Mouse (Mus musculus) kidney, embryonic 15.5 days (tissue): ENCODE results near the gene Slc18a3. TPM values are rescaled to one million over a fixed set of nuclear protein-coding genes. Genes with fewer than 3 reads are reported as not detected.

Source experiments
- ATAC-seq: fragments of 200-750 bp; cut with Nextera tagmentation; replicated peaks from 2 replicates; pipeline ENCODE4 v1.8.0; 2017; ENCODE audit warnings: moderate TSS enrichment; ENCODE audit not compliant: low FRiP score
- H3K27ac ChIP-seq: fragments of 300-500 bp; sonication (generic); 2 replicates; pipeline ENCODE4 v1.5.1; 2015; ENCODE audit warnings: mild to moderate bottlenecking, inconsistent platforms
- H3K27me3 ChIP-seq: fragments of 300-500 bp; sonication (generic); 2 replicates; pipeline ENCODE4 v1.6.1; 2015; ENCODE audit warnings: inconsistent platforms
- H3K36me3 ChIP-seq: fragments of 300-500 bp; sonication (generic); 2 replicates; pipeline ENCODE4 v1.6.1; 2015; ENCODE audit warnings: inconsistent platforms
- H3K4me1 ChIP-seq: fragments of 300-500 bp; sonication (generic); 2 replicates; pipeline ENCODE4 v1.6.1; 2015; ENCODE audit warnings: inconsistent platforms
- H3K4me2 ChIP-seq: fragments of 300-500 bp; sonication (generic); 2 replicates; pipeline ENCODE4 v1.6.1; 2015; ENCODE audit warnings: moderate library complexity, mild to moderate bottlenecking, inconsistent platforms
- H3K4me3 ChIP-seq: fragments of 300-500 bp; sonication (generic); replicated peaks from 2 replicates; pipeline ENCODE4 v1.5.1; 2015; ENCODE audit warnings: mild to moderate bottlenecking, inconsistent platforms
- H3K9ac ChIP-seq: fragments of 300-500 bp; sonication (generic); 2 replicates; pipeline ENCODE4 v1.6.1; 2015; ENCODE audit warnings: mild to moderate bottlenecking, inconsistent platforms
- H3K9me3 ChIP-seq: fragments of 300-500 bp; sonication (generic); replicated peaks from 2 replicates; pipeline ENCODE4 v1.6.1; 2016; ENCODE audit warnings: inconsistent platforms
- WGBS: fragments of 180-500 bp; shearing (Covaris S2); methylation state at CpG from one replicate; pipeline ENCODE4 v1.1.7; 2015; ENCODE audit warnings: mixed read lengths; 5-methylcytosine and 5-hydroxymethylcytosine counted together
- polyA plus RNA-seq: library from polyadenylated mRNA; unstranded; fragments of >200 nt; fragmentation: Nextera tagmentation; extraction: Ambion mirVana; gene quantifications from 2 replicates; pipeline ENCODE4 v1.2.1, GENCODE M21; 2015

Gene Slc18a3
- polyA plus RNA-seq, result 0.36 TPM in 2 replicates

- peaks cover 34% of the 10 kb centered on the region for H3K4me1 ChIP-seq
- H3K9me3 ChIP-seq, result no peaks in the 10 kb centered on the region
- H3K4me3 ChIP-seq, result peak within 1 kb of the TSS; percentile 39
- WGBS, result under 1% methylated on average over 56 of the region's 70 CpGs
- H3K27ac ChIP-seq, result no peak within 1 kb of the TSS
- ATAC-seq, result no peak
- H3K4me2 ChIP-seq, result peak within 1 kb of the TSS; percentile 60
- no peaks in the 10 kb centered on the region for H3K36me3 ChIP-seq
- peaks cover 83% of the 10 kb centered on the region for H3K27me3 ChIP-seq
- H3K9ac ChIP-seq, result no peak within 1 kb of the TSS
These were observed at the start of gene Slc18a3 for GRCm38 (mm10) chr14:32464601-32465505. TSS of gene Slc18a3 (minus strand) at chr14:32464850.

GRCm38 (mm10) chr14:32513336-32514032 is 48.8 kb upstream of the Slc18a3 start, which contains the start of gene Ercc6:
TSS of gene Ercc6 (plus strand) at chr14:32513521.
- peak; percentile 96 for ATAC-seq
- Histone ChIP-seq H3K9me3 (no peaks in the 10 kb centered on the region), H3K4me3 (peak within 1 kb of the TSS; percentile 87), H3K27me3 (no peaks in the 10 kb centered on the region), H3K36me3 (peaks cover 20% of the 10 kb centered on the region), H3K9ac (peak within 1 kb of the TSS; percentile 59), H3K27ac (peak within 1 kb of the TSS; percentile 77), H3K4me1 (peaks cover 18% of the 10 kb centered on the region), H3K4me2 (peak within 1 kb of the TSS; percentile 90)
- WGBS, result under 1% methylated on average over 62 of the region's 62 CpGs

GRCm38 (mm10) chr14:32512912-32513311 is 48.3 kb upstream of the Slc18a3 start:
- Histone ChIP-seq H3K9ac (0 out of 2 replicates have a peak overlapping the region, but pooled peaks have one; percentile 59), H3K36me3 (peaks cover 17% of the 10 kb centered on the region), H3K9me3 (no peaks in the 10 kb centered on the region), H3K27me3 (no peaks in the 10 kb centered on the region), H3K4me1 (peaks cover 20% of the 10 kb centered on the region), H3K27ac (peak overlapping the region; percentile 77; the same call in 1 of the 2 replicates), H3K4me3 (peak overlapping the region; percentile 87), H3K4me2 (peak overlapping the region; percentile 90)
- WGBS, result 49% methylated on average over 9 of the region's 9 CpGs
- 0 out of 2 replicates have a peak, but pooled peaks have one; percentile 20 for ATAC-seq

- 79% methylated on average over 6 of the region's 6 CpGs for WGBS
These were observed 44.9 kb upstream of the Slc18a3 start for GRCm38 (mm10) chr14:32509443-32509961.

GRCm38 (mm10) chr14:32508105-32508835 is 43.6 kb upstream of the Slc18a3 start:
- H3K36me3 ChIP-seq, result no peaks in the 10 kb centered on the region
- 62% methylated on average over 10 of the region's 10 CpGs for WGBS
- H3K4me3 ChIP-seq, result no peak overlapping the region
- no peaks in the 10 kb centered on the region for H3K27me3 ChIP-seq
- H3K9me3 ChIP-seq, result no peaks in the 10 kb centered on the region
- ATAC-seq, result no peak
- no peak overlapping the region for H3K27ac ChIP-seq
- no peak overlapping the region for H3K9ac ChIP-seq
- H3K4me1 ChIP-seq, result peaks cover 7% of the 10 kb centered on the region
- no peak overlapping the region for H3K4me2 ChIP-seq

More at GRCm38 (mm10) chr14:32509443-32509961, 44.9 kb upstream of the Slc18a3 start:
- H3K4me3 ChIP-seq, result no peak overlapping the region
- no peaks in the 10 kb centered on the region for H3K27me3 ChIP-seq
- no peak overlapping the region for H3K27ac ChIP-seq
- peaks cover 13% of the 10 kb centered on the region for H3K4me1 ChIP-seq
- H3K4me2 ChIP-seq, result no peak overlapping the region
- no peaks in the 10 kb centered on the region for H3K9me3 ChIP-seq
- H3K9ac ChIP-seq, result no peak overlapping the region
- no peak for ATAC-seq
- no peaks in the 10 kb centered on the region for H3K36me3 ChIP-seq

- H3K4me1 ChIP-seq, result 0 out of 2 replicates have a peak, but pooled peaks cover 2% of the 10 kb centered on the region
- no peaks in the 10 kb centered on the region for H3K9me3 ChIP-seq
- no peaks in the 10 kb centered on the region for H3K36me3 ChIP-seq
- no peak overlapping the region for H3K27ac ChIP-seq
- no peak for ATAC-seq
- H3K9ac ChIP-seq, result no peak overlapping the region
- WGBS, result 86% methylated on average over 4 of the region's 4 CpGs
- no peak overlapping the region for H3K4me2 ChIP-seq
- no peak overlapping the region for H3K4me3 ChIP-seq
- H3K27me3 ChIP-seq, result no peaks in the 10 kb centered on the region
These were observed 42.6 kb upstream of the Slc18a3 start for GRCm38 (mm10) chr14:32507216-32507615.

- H3K9me3 ChIP-seq, result no peaks in the 10 kb centered on the region
- 0 out of 2 replicates have a peak, but pooled peaks cover 2% of the 10 kb centered on the region for H3K4me1 ChIP-seq
- no peak overlapping the region for H3K27ac ChIP-seq
- no peak overlapping the region for H3K9ac ChIP-seq
- ATAC-seq, result no peak
- H3K4me2 ChIP-seq, result no peak overlapping the region
- no peaks in the 10 kb centered on the region for H3K36me3 ChIP-seq
- no peak overlapping the region for H3K4me3 ChIP-seq
- no peaks in the 10 kb centered on the region for H3K27me3 ChIP-seq
- 86% methylated on average over 10 of the region's 10 CpGs for WGBS
These were observed 41.7 kb upstream of the Slc18a3 start for GRCm38 (mm10) chr14:32506329-32506728.

GRCm38 (mm10) chr14:32503897-32504296 is 39.2 kb upstream of the Slc18a3 start:
- H3K4me1 ChIP-seq, result 0 out of 2 replicates have a peak, but pooled peaks cover 2% of the 10 kb centered on the region
- 89% methylated on average over 1 of the region's 1 CpGs for WGBS
- H3K9me3 ChIP-seq, result no peaks in the 10 kb centered on the region

GRCm38 (mm10) chr14:32502764-32503688 is 38.4 kb upstream of the Slc18a3 start:
- H3K4me2 ChIP-seq, result no peak overlapping the region
- 64% methylated on average over 9 of the region's 9 CpGs for WGBS
- H3K27me3 ChIP-seq, result no peaks in the 10 kb centered on the region
- no peaks in the 10 kb centered on the region for H3K36me3 ChIP-seq
- no peak for ATAC-seq
- no peak overlapping the region for H3K9ac ChIP-seq
- no peak overlapping the region for H3K4me3 ChIP-seq
- H3K9me3 ChIP-seq, result no peaks in the 10 kb centered on the region
- no peak overlapping the region for H3K27ac ChIP-seq
- H3K4me1 ChIP-seq, result 0 out of 2 replicates have a peak, but pooled peaks cover under 1% of the 10 kb centered on the region

More at GRCm38 (mm10) chr14:32503897-32504296, 39.2 kb upstream of the Slc18a3 start:
- ATAC-seq, result no peak
- H3K4me3 ChIP-seq, result no peak overlapping the region
- H3K27ac ChIP-seq, result no peak overlapping the region
- no peak overlapping the region for H3K9ac ChIP-seq
- H3K4me2 ChIP-seq, result no peak overlapping the region
- no peaks in the 10 kb centered on the region for H3K36me3 ChIP-seq
- H3K27me3 ChIP-seq, result no peaks in the 10 kb centered on the region

- no peaks in the 10 kb centered on the region for H3K36me3 ChIP-seq
- 65% methylated on average over 2 of the region's 2 CpGs for WGBS
- H3K4me3 ChIP-seq, result no peak overlapping the region
- no peak overlapping the region for H3K27ac ChIP-seq
- H3K4me1 ChIP-seq, result no peaks in the 10 kb centered on the region
- no peak overlapping the region for H3K4me2 ChIP-seq
- peaks cover 4% of the 10 kb centered on the region; the same call in 1 of the 2 replicates for H3K27me3 ChIP-seq
- no peaks in the 10 kb centered on the region for H3K9me3 ChIP-seq
- no peak overlapping the region for H3K9ac ChIP-seq
- ATAC-seq, result no peak
These were observed 36.7 kb upstream of the Slc18a3 start for GRCm38 (mm10) chr14:32501303-32501702.
